Mouse (Mus musculus) lung, postnatal 10 days (tissue): Measurements from ENCODE around the gene Gm49392.
"Not testable (repeated sequence)": the region's sequence is repeated elsewhere in the genome, so short reads cannot be mapped to it uniquely, and the experiment has no call there.

Source experiments
- DNase-seq: peaks from one replicate; pipeline ENCODE4 v3.0.0; 2021

The Gm49392 gene

DNA sequence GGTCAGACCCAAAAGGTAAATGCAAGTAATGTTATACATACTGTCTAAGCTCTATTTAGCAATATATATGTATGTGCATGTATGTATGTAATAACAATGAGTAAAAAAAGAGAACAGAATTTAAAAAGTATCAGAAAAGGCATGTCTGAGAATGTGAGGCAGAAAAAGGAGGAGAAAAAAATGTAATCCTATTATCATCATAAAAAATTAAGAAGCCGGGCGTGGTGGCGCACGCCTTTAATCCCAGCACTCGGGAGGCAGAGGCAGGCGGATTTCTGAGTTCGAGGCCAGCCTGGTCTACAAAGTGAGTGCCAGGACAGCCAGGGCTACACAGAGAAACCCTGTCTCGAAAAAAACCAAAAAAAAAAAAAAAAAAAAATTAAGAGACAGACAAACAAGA, at the start of gene Gm49392:
TSS of gene Gm49392 (minus strand) at position 101 of the 400 bp plus-strand sequence.
- not testable (repeated sequence) for DNase-seq

DNA sequence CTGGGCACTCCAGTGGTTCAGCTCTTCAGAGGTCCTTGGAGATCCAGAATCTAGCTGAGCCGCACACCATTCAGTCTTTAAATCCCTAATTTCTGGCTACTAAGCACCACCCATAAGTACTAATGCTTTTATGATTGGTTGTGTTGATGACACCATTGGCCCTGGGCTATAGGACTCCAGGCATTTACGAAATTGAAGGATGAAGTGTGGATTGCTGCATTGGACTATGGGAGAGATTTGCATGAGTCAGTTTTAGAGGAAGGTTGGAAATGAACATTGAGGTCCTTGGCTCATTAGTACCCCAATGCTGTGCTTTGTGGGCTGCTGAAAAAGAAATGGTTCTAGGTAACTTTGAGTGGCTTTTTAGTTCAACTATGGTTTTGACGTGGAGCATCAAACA, 45.2 kb upstream of the Gm49392 start, which contains the start of gene Tpbpa:
TSS of gene Tpbpa (minus strand) at position 101 of the 400 bp plus-strand sequence.
- not testable (repeated sequence) for DNase-seq

DNA sequence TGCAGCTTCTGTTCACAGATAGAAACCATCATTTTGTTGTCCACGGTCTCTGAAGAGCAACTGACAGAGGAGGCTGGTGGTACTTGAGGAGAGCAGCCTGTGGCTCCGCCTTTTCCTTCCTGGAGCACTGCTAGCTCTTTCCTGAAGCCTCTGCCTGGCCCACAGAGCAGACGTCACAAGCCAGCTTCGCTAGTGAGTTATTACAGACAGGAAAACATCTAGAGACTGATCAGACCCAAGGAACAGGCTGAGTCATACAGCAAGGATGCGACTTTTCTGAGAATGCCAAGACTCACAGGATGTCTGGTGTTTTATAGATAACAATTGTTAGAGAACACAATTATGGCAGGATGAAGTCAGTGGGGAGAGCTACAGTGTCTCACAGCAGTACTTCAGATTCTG, 39.8 kb upstream of the Gm49392 start, which contains the start of the genes Gm49391 and Ctla2a:
TSS of gene Gm49391 (minus strand) at position 72 of the 402 bp plus-strand sequence.
TSS of gene Ctla2a (minus strand) at position 126 of the 402 bp plus-strand sequence.
- peak; percentile 76 for DNase-seq

DNA sequence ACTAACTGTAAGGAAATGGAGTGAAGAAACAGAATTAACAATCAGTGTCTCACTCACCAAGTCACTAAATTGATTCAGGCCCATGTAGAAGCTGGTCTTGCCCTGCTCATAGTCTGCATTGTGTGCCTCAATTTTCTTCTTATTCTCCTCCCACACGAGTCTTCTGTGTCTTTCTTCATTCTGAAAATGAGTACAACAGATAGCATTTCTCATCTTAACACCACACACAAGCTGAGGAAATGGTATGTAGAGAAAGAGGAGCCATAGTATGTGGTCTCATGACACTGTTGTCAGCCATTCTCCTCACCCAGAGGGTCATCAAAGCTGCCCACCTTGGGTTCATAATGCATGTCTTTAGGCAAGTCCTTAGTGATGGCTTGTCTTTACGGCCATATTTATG, 38.8 kb upstream of the Gm49392 start, which contains the start of gene Gm49393:
TSS of gene Gm49393 (minus strand) at position 101 of the 400 bp plus-strand sequence.
- not testable (repeated sequence) for DNase-seq

DNA sequence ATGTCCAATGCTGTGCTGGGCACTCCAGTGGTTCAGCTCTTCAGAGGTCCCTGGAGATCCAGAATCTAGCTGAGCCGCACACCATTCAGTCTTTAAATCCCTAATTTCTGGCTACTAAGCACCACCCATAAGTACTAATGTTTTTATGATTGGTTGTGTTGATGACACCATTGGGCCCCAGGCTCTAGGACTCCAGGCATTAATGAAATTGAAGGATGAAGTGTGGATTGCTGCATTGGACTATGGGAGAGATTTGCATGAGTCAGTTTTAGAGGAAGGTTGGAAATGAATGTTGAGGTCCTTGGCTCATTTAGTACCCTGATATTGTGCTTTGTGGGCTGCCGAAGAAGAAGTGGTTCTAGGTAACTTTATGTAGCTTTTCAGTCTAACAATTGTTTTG, 8.1 kb upstream of the Gm49392 start, which contains the start of gene Tpbpb:
TSS of gene Tpbpb (minus strand) at position 101 of the 400 bp plus-strand sequence.
- not testable (repeated sequence) for DNase-seq

DNA sequence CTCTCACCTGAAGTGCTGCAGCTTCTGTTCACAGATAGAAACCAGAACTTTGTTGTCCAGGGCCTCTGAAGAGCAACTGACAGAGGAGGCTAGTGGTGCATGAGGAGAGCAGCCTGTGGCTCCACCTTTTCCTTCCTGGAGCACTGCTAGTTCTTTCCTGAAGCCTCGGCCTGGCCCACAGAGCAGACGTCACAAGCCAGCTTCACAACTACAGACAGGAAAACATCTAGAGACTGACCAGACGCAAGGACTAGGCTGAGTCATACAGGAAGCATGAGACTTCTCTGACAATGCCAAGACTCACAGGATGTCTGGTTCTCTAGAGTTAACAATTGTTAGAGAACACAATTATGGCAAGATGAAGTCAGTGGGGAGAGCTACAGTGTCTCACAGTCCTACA, 634 bp upstream of the Gm49392 start, which contains the start of gene Ctla2b:
TSS of gene Ctla2b (minus strand) at position 120 of the 400 bp plus-strand sequence.
- peak; percentile 77 for DNase-seq

DNA sequence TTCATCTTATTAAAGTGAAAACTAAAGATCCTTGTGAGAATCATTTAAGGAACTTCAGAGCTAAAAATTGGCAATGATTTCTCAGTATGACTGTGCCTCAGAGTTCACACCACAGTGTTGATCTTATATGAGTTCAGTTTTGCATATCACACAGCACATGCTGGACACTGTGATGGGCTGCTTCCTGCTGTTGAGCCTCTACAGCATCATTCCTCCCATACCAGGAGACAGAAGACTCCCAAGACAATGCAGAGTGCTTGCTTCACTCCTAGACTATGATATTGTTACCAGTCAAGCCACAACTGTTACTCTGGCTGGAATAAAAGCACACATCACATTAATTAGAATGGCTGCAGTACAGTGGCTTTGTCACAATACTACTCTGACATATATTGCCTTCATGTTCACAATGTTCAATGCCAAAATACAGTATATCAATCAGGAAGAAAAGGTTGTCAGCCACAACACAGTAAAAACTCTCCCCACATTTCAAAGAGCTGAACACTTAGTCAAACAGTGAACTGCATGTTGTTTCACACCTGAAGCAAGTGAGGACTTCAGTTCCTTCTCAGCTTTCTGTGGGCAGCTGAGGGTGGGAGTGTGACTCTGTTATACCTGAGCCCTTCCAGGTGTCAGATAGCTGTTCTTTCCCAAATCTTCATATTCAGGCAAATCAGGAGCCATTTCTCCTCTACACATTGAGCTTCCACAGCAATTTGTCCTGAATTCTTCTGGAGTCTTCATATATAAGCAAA, 1.1 kb downstream of the Gm49392 start:
- no peak for DNase-seq

DNA sequence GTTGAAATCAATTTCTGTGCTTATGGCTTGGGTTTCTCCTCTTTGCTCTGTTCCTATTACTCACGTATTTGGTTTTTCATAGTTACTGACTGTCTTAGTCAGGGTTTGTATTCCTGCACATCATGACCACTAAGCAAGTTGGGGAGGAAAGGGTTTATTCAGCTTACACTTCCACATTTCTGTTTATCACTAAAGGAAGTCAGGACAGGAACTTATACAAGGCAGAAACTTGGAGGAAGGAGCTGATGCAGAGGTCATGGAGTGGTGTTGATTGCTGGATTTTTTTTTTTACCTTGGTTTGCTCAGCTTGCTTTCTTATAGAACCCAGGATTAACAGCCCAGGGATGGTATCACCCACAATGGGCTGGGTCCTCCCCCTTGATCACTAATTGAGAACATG, 4.4 kb downstream of the Gm49392 start:
- DNase-seq: no peak

DNA sequence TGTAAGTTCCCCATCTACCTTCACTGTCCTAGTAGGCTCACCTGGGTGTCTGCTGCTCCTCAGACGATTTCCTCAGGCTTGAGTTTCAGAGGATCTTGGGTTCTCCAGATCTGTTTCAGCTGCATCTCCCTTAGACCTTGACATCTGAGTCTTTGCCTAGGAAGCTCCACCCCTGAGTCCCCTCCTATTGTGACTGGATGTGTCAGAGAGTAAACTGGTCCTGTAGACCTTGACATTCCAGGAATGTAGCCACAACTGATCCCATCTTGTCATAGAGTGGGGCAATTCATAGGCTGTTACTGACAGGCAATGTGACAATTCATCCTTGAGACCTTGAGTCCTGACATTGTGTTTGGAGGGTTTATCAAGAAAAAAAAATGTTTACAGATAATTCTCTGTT, 32.4 kb downstream of the Gm49392 start, which contains the start of gene 4930486L24Rik:
TSS of gene 4930486L24Rik (minus strand) at position 195 of the 400 bp plus-strand sequence.
- no peak for DNase-seq

DNA sequence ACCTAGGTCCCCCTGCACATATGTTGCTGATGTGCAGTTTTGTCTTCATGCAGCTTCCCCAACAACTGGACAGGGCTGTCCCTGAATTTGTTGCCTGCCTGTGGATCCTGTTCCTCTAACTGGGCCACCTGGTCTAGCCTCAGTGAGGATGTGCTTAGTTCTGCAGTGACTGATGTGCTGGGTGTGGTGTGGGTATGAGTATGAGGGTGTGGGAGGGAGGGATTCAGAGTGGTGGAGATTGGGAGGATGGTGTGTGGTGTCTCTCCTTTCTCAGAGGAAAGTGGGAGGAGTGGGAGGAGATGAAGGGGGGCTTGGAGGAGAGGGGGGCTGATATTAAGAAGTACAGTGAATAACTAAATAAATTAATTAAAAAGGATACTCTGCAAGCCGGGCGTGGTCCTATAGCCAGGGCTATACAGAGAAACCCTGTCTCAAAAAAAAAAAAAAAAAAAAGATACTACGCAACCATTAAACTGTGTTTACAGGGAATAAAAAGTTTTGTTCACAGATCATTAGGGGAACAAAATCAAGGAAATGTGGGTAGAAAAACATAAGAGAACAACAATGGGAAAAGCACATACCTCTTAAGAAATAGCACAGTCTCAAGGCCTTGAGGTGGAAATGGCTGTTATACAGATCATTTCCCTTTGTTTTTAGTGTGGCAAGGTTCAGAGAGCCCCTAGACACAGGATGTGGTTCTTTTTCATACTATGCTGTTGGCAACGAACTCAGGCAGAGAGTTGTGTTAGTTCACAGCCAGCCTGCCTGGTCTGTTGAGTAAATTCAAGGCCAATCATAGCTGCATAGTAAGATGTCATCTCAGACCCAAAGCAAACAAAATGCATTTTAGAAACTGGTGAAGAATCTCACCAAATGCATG, 48.2 kb downstream of the Gm49392 start:
- DNase-seq: peak; percentile 51

DNA sequence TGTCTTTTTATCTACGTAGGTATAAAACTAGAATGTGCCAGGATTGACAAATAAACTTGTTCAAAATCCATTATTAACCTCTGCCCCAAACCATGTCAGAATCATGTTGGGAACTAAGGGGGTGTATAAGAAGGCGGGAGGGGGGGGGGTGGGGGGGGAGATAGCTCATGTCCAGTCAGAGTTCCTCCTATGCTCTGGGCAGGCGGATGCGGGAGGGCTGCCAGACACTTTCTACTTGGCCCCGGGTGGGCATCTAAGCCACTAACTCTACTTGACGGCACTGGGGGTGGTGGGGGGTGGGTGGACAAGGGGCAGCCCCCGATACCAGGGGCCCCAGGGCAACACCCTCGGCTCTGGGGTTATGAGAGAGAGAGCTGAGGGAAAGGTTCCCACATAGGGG, 53.5 kb downstream of the Gm49392 start:
- DNase-seq: no peak

DNA sequence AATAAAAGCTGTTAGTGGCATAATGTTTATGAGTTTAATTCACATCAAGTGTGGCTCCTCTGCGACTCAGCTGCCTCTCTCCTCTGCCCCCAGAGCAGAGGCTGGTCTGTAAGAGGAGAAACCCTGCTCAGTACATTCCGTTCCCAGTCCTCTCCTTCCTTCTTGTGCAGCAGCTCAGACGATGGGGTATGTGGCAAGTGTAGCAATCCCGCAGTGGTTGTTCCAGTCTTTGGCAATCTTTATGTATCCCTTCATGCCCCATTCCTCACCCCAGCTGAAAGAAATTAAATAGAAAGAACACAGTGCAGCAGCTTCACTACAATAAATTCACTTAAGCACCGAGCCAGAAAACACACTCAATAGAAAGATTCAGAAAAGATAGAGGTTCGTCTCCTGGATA, 54.0 kb downstream of the Gm49392 start:
- DNase-seq: no peak

DNA sequence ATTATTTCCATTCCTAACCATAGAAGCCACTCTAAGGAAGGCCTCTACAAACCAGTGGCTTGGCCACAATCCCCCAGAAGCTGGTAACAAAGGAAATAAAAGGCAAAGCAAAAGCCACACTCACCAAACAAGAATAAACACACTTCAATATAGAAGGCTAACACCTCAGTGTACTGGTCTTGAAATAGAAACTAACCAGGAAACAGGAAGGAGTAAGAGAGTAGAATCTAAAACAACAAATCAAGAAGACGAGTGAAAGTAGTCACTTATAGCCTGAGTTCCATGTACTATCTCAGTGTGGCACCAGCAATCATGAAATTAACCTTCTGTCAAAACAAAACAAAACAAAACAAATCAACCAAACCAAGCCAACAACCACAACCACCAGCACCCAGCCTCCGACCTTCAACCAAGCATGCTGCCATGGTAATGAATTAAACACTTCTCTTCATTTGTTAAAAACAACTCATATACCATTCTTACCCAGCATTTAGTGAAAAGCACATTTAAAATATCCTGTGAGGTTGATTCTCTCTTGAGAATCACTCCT, 57.3 kb downstream of the Gm49392 start:
- DNase-seq: no peak

DNA sequence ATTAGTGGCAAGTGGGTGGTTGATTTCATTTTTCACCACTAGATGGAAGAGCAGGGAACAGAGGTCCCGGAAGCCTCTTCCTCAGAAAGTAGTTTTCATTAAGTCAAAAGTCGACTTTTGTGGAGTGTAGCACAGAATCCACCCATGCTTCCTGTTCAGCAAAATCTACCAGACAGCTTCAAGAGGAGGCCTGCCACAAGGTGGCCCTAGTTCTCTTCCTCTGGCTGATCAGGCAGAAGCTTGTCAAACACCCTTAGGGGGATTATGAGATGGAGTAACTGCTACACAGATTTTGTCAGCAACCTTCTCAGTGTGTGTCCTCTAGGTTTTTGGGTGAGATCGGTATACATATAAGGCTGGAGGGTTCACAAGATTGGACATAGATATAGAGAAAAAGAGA, 70.6 kb downstream of the Gm49392 start:
- peak; percentile 57 for DNase-seq

DNA sequence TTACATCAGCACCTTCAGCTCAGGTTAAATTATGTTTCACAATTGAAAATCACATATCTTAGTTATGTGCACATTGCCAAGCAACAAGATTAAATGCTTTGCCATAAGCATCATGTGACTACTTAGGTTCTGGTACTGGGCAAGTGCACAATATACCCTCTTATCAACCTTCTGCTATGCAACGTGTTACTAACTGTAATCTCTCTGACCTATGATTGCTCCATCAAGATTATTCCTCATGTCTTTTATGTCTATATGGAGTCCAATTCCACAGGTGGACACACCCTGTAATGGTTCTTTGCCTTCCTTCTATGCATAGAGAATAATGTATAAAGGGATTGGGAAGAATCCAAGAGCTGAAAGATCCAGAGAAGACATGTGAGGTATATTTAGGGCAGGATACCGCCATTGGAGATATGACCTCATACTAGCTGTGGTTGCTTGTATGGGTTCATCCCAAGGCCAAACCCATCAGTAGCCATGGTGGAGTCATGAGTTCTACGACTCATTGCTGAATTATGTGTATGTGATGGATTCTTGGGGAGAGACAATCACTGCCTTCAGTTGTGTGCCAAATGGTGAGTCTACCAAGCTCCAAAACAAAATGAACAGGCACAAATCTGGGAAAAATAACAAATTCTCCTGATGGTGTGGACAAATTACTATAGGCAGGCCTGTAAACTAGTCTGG, 76.1 kb downstream of the Gm49392 start:
- no peak for DNase-seq

DNA sequence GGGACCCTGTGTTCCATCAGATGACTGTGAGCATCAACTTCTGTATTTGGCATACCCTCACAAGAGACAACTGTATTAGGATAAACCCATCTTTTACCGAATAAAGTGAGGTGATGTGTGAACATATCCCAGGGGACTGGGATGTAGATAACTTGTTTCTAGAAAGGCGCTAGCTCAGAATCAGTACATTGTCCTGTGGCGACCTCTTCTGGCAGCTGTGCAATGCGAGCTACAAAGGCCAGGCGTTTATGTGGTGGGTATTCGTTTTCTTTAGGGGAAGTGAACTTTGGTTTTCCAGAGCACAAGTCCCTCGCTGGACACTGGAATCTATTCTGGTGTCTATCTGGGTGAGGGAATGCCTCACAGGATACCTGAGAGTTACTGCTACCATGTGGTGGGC, 77.2 kb downstream of the Gm49392 start:
- peak; percentile 56 for DNase-seq

DNA sequence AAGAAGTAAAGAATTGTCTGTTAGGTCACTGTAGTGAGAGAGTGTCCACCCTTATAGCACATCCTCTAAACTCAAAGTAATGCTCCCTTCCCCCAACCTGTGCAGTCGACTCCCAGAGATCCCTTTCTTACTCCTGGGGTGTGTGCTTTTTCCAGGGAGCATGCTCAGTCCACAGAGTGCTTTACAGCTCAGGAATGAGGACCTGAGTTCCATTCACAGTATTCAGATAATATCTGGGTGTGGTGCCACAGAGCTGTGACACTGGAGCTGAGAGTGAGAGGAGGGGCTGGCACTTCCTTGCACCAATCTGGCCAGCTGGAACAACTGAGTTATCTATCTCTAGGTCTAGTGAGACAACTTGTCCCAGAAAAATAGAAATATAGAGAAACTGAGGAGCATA, 83.0 kb downstream of the Gm49392 start:
- DNase-seq: no peak

DNA sequence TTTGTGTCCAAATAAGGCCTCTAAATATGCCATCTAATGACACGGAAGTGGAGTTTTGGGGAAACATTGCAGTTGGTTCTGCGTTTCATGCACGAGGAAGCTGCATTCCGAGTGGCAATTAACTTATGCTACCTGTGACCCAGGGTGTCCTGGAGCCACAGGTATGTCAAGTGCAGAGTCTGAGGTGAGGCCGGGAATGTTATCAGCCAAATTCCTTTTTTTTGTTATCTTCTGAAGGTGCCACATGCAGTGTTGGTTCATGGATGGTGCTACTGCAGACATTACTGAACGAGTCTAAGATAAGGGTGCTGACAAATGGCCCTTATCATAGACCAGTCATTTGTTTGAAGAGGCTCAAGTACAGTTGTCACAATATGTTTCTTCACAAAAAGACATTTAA, 83.9 kb downstream of the Gm49392 start:
- no peak for DNase-seq

DNA sequence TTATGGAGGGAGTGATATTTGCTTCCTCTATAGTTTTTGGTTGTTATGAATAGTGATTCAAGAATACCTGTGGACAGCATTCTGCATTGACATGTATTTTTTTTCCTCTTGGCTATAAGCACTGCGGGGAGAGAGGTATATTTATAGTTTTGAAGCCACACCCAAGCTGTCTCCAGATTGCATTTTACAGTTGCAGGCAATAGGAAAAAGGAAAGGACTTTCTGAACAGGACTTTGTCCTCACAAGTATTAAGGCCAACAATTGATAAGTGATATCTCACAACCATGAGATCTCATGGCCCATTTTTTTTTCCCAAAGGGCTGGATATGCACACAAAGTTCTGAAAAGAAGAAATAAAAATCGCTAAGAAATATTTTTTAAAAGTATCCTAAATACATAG, 87.0 kb downstream of the Gm49392 start:
- no peak for DNase-seq

DNA sequence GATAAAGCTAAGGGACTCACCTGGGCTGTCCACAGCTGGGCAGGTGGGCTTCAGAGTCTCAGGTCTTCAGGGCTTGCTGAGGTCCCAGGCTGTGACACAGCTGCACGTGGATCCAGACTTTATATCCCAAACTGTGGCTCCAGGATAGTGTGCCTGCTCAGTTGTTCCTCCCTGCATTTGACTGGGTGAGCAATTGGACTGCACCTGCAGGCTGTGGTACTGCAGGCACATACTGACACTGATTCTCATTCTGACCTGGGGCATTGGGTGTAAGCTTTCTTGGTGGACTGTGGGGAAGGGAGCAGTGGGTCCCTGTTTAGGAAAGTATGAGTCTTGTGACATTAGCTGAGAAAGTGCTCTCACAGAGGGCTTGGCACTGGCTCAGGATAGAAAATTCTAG, 93.9 kb downstream of the Gm49392 start, which contains the start of gene Ctsll3:
TSS of gene Ctsll3 (minus strand) at position 101 of the 400 bp plus-strand sequence.
- no peak for DNase-seq
